Comparison of ENCODE assay signal across 12 mouse cellular contexts in genomic region chr17:84075081-84075938, GRCm38 (mm10).
DNase-seq lines count a peak whose midpoint lies in the region; ATAC-seq and TF ChIP-seq lines count a peak whose summit lies in the region.
"Had no signal": no experiment of that assay in that cellular context is flagged by ENCODE, and none has a peak within 500 bp of the region (broad histone marks: within the 10 kb centered on the region; RNA-seq: fewer than 3 reads in every experiment).

No protein-coding gene starts in this region.

- no peak for TF ChIP-seq EP300 in stomach, postnatal 0 days (optimal IDR thresholded peaks at IDR 0.05)

- no peak overlapping the region for H3K4me2 ChIP-seq in hindbrain, embryonic 11.5 days (replicated peaks; ENCODE audit: low read depth, low read length)
- H3K4me2 ChIP-seq in midbrain, embryonic 13.5 days (replicated peaks) = no peak overlapping the region
- no peak overlapping the region for H3K4me2 ChIP-seq in stomach, postnatal 0 days (replicated peaks; ENCODE audit: low read depth)
- H3K4me2 ChIP-seq: heart, embryonic 15.5 days; limb, embryonic 13.5 days had no signal

- DNase-seq in hindbrain, embryonic 10.5 days (ENCODE audit: low spot score) = no peak
- no peak for DNase-seq in hindbrain, embryonic 11.5 days (ENCODE audit: low spot score)
- DNase-seq in midbrain, embryonic 10.5 days (ENCODE audit: low spot score) = no peak
- DNase-seq in kidney, adult 9 months = peak; percentile 42
- no peak for DNase-seq in stomach, postnatal 0 days (ENCODE audit: low spot score)
- no peak for DNase-seq in thymus, postnatal 10 days (ENCODE audit: low spot score in 2 of 2)
- no peak for DNase-seq in urinary bladder, postnatal 10 days (ENCODE audit: low spot score)
- DNase-seq: adrenal gland, postnatal 10 days; thymus, postnatal 14 days had no signal

- WGBS in hindbrain, embryonic 10.5 days = 80% methylated on average over 3 of the region's 3 CpGs
- WGBS in hindbrain, embryonic 11.5 days = 89% methylated on average over 3 of the region's 3 CpGs
- 85% methylated on average over 3 of the region's 3 CpGs for WGBS in midbrain, embryonic 10.5 days
- WGBS in midbrain, embryonic 13.5 days = 83% methylated on average over 3 of the region's 3 CpGs
- WGBS in stomach, postnatal 0 days = 54% methylated on average over 3 of the region's 3 CpGs

- H3K27ac ChIP-seq in hindbrain, embryonic 10.5 days = 0 out of 2 replicates have a peak overlapping the region, but pooled peaks have one; percentile 13
- H3K27ac ChIP-seq in hindbrain, embryonic 11.5 days (ENCODE audit: low read depth, low read length) = no peak overlapping the region
- H3K27ac ChIP-seq in midbrain, embryonic 10.5 days (replicated peaks) = peak overlapping the region; percentile 28
- H3K27ac ChIP-seq in midbrain, embryonic 13.5 days = no peak overlapping the region
- peak overlapping the region; percentile 75 for H3K27ac ChIP-seq in stomach, postnatal 0 days (replicated peaks)
- H3K27ac ChIP-seq: limb, embryonic 13.5 days had no signal

- no peak overlapping the region for H3K9ac ChIP-seq in hindbrain, embryonic 11.5 days (ENCODE audit: low read depth, low read length)
- no peak overlapping the region for H3K9ac ChIP-seq in midbrain, embryonic 13.5 days (replicated peaks)
- H3K9ac ChIP-seq in stomach, postnatal 0 days (ENCODE audit: low read length) = no peak overlapping the region
- H3K9ac ChIP-seq: heart, embryonic 15.5 days; limb, embryonic 13.5 days had no signal

- no peaks in the 10 kb centered on the region for H3K36me3 ChIP-seq in hindbrain, embryonic 10.5 days
- H3K36me3 ChIP-seq in hindbrain, embryonic 11.5 days (ENCODE audit: control insufficient read depth, insufficient read depth, low read length) = no peaks in the 10 kb centered on the region
- H3K36me3 ChIP-seq in midbrain, embryonic 10.5 days = no peaks in the 10 kb centered on the region
- H3K36me3 ChIP-seq in midbrain, embryonic 13.5 days = no peaks in the 10 kb centered on the region
- H3K36me3 ChIP-seq in stomach, postnatal 0 days (ENCODE audit: control insufficient read depth, insufficient read depth, low read length) = no peaks in the 10 kb centered on the region
- H3K36me3 ChIP-seq: heart, embryonic 15.5 days; limb, embryonic 13.5 days had no signal

- no peak for TF ChIP-seq CTCF in stomach, postnatal 0 days (IDR thresholded peaks at IDR 0.05; ENCODE audit: low read depth)

- H3K4me1 ChIP-seq in hindbrain, embryonic 10.5 days (replicated peaks) = peaks cover 5% of the 10 kb centered on the region; the same call in 1 of the 2 replicates
- H3K4me1 ChIP-seq in hindbrain, embryonic 11.5 days (replicated peaks; ENCODE audit: control insufficient read depth, insufficient read depth, low read length) = no peaks in the 10 kb centered on the region
- H3K4me1 ChIP-seq in midbrain, embryonic 10.5 days = peaks cover 14% of the 10 kb centered on the region; the same call in 1 of the 2 replicates
- H3K4me1 ChIP-seq in midbrain, embryonic 13.5 days (replicated peaks) = no peaks in the 10 kb centered on the region
- H3K4me1 ChIP-seq in stomach, postnatal 0 days (replicated peaks; ENCODE audit: control insufficient read depth, insufficient read depth) = peaks cover 13% of the 10 kb centered on the region; the same call in 1 of the 2 replicates

- H3K4me3 ChIP-seq in hindbrain, embryonic 10.5 days = no peak overlapping the region
- H3K4me3 ChIP-seq in hindbrain, embryonic 11.5 days (ENCODE audit: low read depth, low read length) = no peak overlapping the region
- H3K4me3 ChIP-seq in midbrain, embryonic 10.5 days = no peak overlapping the region
- H3K4me3 ChIP-seq in midbrain, embryonic 13.5 days (replicated peaks) = no peak overlapping the region
- no peak overlapping the region for H3K4me3 ChIP-seq in stomach, postnatal 0 days (ENCODE audit: low read depth, low read length)
- H3K4me3 ChIP-seq: heart, embryonic 15.5 days; limb, embryonic 13.5 days had no signal

- H3K9me3 ChIP-seq in hindbrain, embryonic 10.5 days = no peaks in the 10 kb centered on the region
- H3K9me3 ChIP-seq in hindbrain, embryonic 11.5 days (ENCODE audit: control insufficient read depth, low read length) = no peaks in the 10 kb centered on the region
- no peaks in the 10 kb centered on the region for H3K9me3 ChIP-seq in midbrain, embryonic 10.5 days (replicated peaks)
- H3K9me3 ChIP-seq in midbrain, embryonic 13.5 days = no peaks in the 10 kb centered on the region
- no peaks in the 10 kb centered on the region for H3K9me3 ChIP-seq in stomach, postnatal 0 days (ENCODE audit: control insufficient read depth, low read length)
- H3K9me3 ChIP-seq: heart, embryonic 15.5 days; limb, embryonic 13.5 days had no signal

- ATAC-seq in hindbrain, embryonic 11.5 days (ENCODE audit: low FRiP score) = no peak
- no peak for ATAC-seq in midbrain, embryonic 13.5 days
- ATAC-seq in stomach, postnatal 0 days (ENCODE audit: low FRiP score, low TSS enrichment) = no peak

- no peaks in the 10 kb centered on the region; the same call in 1 of the 2 replicates for H3K27me3 ChIP-seq in hindbrain, embryonic 10.5 days (ENCODE audit: insufficient read depth, poor library complexity, severe bottlenecking)
- no peaks in the 10 kb centered on the region for H3K27me3 ChIP-seq in hindbrain, embryonic 11.5 days (ENCODE audit: control insufficient read depth, insufficient read depth, low read length)
- H3K27me3 ChIP-seq in midbrain, embryonic 10.5 days (ENCODE audit: low read depth, poor library complexity, severe bottlenecking) = no peaks in the 10 kb centered on the region
- H3K27me3 ChIP-seq in midbrain, embryonic 13.5 days = no peaks in the 10 kb centered on the region
- H3K27me3 ChIP-seq in stomach, postnatal 0 days (ENCODE audit: control insufficient read depth, insufficient read depth, low read length) = no peaks in the 10 kb centered on the region
- H3K27me3 ChIP-seq: heart, embryonic 15.5 days; limb, embryonic 13.5 days had no signal

Comparison
In these comparisons a context has a peak if more than half of its experiments do, and no peak if none do; other contexts are left out.
1. H3K27ac ChIP-seq: peak in hindbrain, embryonic 10.5 days (single experiment), midbrain, embryonic 10.5 days (single experiment) and stomach, postnatal 0 days (single experiment); none in hindbrain, embryonic 11.5 days (single experiment) and midbrain, embryonic 13.5 days (single experiment).